Mouse (Mus musculus) heart, adult 11 months (tissue): Measurements from ENCODE around the gene Pde4dip.
A peak's percentile ranks its signal among the peaks of the same experiment; 100 is the strongest.

Source experiments
- DNase-seq: peaks from one replicate; pipeline ENCODE4 v3.0.0; 2022

The Pde4dip gene

GRCm38 (mm10) chr3:97751566-97751965 is 136.9 kb downstream of the Pde4dip start:
- peak; percentile 87 for DNase-seq

GRCm38 (mm10) chr3:97748789-97749188 is 139.7 kb downstream of the Pde4dip start:
- peak; percentile 51 for DNase-seq

- peak; percentile 86 for DNase-seq
These were observed 145.7 kb downstream of the Pde4dip start for GRCm38 (mm10) chr3:97742841-97743240.

GRCm38 (mm10) chr3:97735575-97735974 is 152.9 kb downstream of the Pde4dip start:
- peak; percentile 53 for DNase-seq

- DNase-seq, result peak; percentile 75
These were observed 154.2 kb downstream of the Pde4dip start for GRCm38 (mm10) chr3:97734259-97734658.

GRCm38 (mm10) chr3:97732622-97733021 is 155.9 kb downstream of the Pde4dip start:
- peak; percentile 64 for DNase-seq

GRCm38 (mm10) chr3:97730624-97731023 is 157.9 kb downstream of the Pde4dip start:
- DNase-seq, result peak; percentile 87

GRCm38 (mm10) chr3:97730131-97730530 is 158.4 kb downstream of the Pde4dip start:
- peak; percentile 93 for DNase-seq

- peak; percentile 79 for DNase-seq
These were observed 160.7 kb downstream of the Pde4dip start for GRCm38 (mm10) chr3:97727801-97728200.

- DNase-seq, result peak; percentile 82
These were observed 169.4 kb downstream of the Pde4dip start for GRCm38 (mm10) chr3:97719116-97719515.

- DNase-seq, result no peak
These were observed 172.6 kb downstream of the Pde4dip start for GRCm38 (mm10) chr3:97715922-97716321.

GRCm38 (mm10) chr3:97710881-97711280 is 177.6 kb downstream of the Pde4dip start:
- peak; percentile 76 for DNase-seq

- no peak for DNase-seq
These were observed 178.4 kb downstream of the Pde4dip start for GRCm38 (mm10) chr3:97710134-97710533.

GRCm38 (mm10) chr3:97706561-97706960 is 181.9 kb downstream of the Pde4dip start:
- peak; percentile 76 for DNase-seq

- DNase-seq, result peak; percentile 53
These were observed 183.0 kb downstream of the Pde4dip start for GRCm38 (mm10) chr3:97705508-97705907.

- no peak for DNase-seq
These were observed 185.9 kb downstream of the Pde4dip start for GRCm38 (mm10) chr3:97702448-97703080.

- DNase-seq, result no peak
These were observed 187.3 kb downstream of the Pde4dip start for GRCm38 (mm10) chr3:97701198-97701597.

- DNase-seq, result peak; percentile 90
These were observed 189.4 kb downstream of the Pde4dip start for GRCm38 (mm10) chr3:97699061-97699460.

- DNase-seq, result peak; percentile 73
These were observed 191.2 kb downstream of the Pde4dip start for GRCm38 (mm10) chr3:97697291-97697690.

GRCm38 (mm10) chr3:97696866-97697265 is 191.6 kb downstream of the Pde4dip start:
- no peak for DNase-seq

- no peak for DNase-seq
These were observed 194.7 kb downstream of the Pde4dip start for GRCm38 (mm10) chr3:97693806-97694205.

GRCm38 (mm10) chr3:97691443-97692017 is 197.0 kb downstream of the Pde4dip start:
- DNase-seq, result no peak

- DNase-seq, result no peak
These were observed 197.9 kb downstream of the Pde4dip start for GRCm38 (mm10) chr3:97690590-97690989.

GRCm38 (mm10) chr3:97689289-97689688 is 199.2 kb downstream of the Pde4dip start:
- DNase-seq, result no peak
